Mouse (Mus musculus) thymus, adult 18-20 months (tissue): ENCODE data around the gene Frmd4b.
"Not testable (repeated sequence)": the region's sequence is repeated elsewhere in the genome, so short reads cannot be mapped to it uniquely, and the experiment has no call there.

ENCODE experiments used
- DNase-seq, 2 experiments: peaks; one replicate each; pipeline ENCODE4 v3.0.0; 2022; ENCODE audit warnings: mixed read lengths in 2 of 2

Gene Frmd4b

GRCm38 (mm10) chr6:97411327-97411726, 206.0 kb downstream of the Frmd4b start:
- DNase-seq: no peak

GRCm38 (mm10) chr6:97409467-97410239, 207.7 kb downstream of the Frmd4b start:
- DNase-seq: no peak

GRCm38 (mm10) chr6:97407914-97408313, 209.4 kb downstream of the Frmd4b start:
- no peak for DNase-seq

- DNase-seq: no peak
Observed at GRCm38 (mm10) chr6:97407425-97407824, 209.9 kb downstream of the Frmd4b start.

- DNase-seq: no peak
Observed at GRCm38 (mm10) chr6:97405311-97405710, 212.0 kb downstream of the Frmd4b start.

- no peak for DNase-seq
Observed at GRCm38 (mm10) chr6:97402822-97403472, 214.4 kb downstream of the Frmd4b start.

- no peak for DNase-seq
Observed at GRCm38 (mm10) chr6:97400446-97400845, 216.9 kb downstream of the Frmd4b start.

GRCm38 (mm10) chr6:97397935-97398334, 219.4 kb downstream of the Frmd4b start:
- no peak for DNase-seq

GRCm38 (mm10) chr6:97396957-97397354, 220.4 kb downstream of the Frmd4b start:
- no peak for DNase-seq

- no peak for DNase-seq
Observed at GRCm38 (mm10) chr6:97396351-97396956, 220.9 kb downstream of the Frmd4b start.

GRCm38 (mm10) chr6:97395477-97396350, 221.6 kb downstream of the Frmd4b start:
- no peak for DNase-seq

- no peak for DNase-seq
Observed at GRCm38 (mm10) chr6:97394473-97395075, 222.8 kb downstream of the Frmd4b start.

GRCm38 (mm10) chr6:97392912-97393311, 224.4 kb downstream of the Frmd4b start:
- DNase-seq: no peak

GRCm38 (mm10) chr6:97387388-97387787, 230.0 kb downstream of the Frmd4b start:
- DNase-seq: no peak

- no peak for DNase-seq
Observed at GRCm38 (mm10) chr6:97384918-97385317, 232.4 kb downstream of the Frmd4b start.

- no peak for DNase-seq
Observed at GRCm38 (mm10) chr6:97381275-97381674, 236.1 kb downstream of the Frmd4b start.

GRCm38 (mm10) chr6:97370947-97371346, 246.4 kb downstream of the Frmd4b start:
- no peak for DNase-seq

GRCm38 (mm10) chr6:97370460-97370859, 246.9 kb downstream of the Frmd4b start:
- no peak for DNase-seq

- no peak for DNase-seq
Observed at GRCm38 (mm10) chr6:97363846-97364245, 253.5 kb downstream of the Frmd4b start.

GRCm38 (mm10) chr6:97357606-97358005, 259.7 kb downstream of the Frmd4b start:
- DNase-seq: not testable (repeated sequence)

- no peak for DNase-seq
Observed at GRCm38 (mm10) chr6:97356612-97357011, 260.7 kb downstream of the Frmd4b start.

- DNase-seq: no peak
Observed at GRCm38 (mm10) chr6:97355141-97355540, 262.2 kb downstream of the Frmd4b start.
